Mouse (Mus musculus) adrenal gland, adult (tissue): ENCODE results near the gene Zfp692.
A peak's percentile ranks its signal among the peaks of the same experiment; 100 is the strongest.
"Not testable (repeated sequence)": the region's sequence is repeated elsewhere in the genome, so short reads cannot be mapped to it uniquely, and the experiment has no call there.

Source experiments
- DNase-seq, 2 experiments: peaks; one replicate each; pipeline ENCODE4 v3.0.0; 2022 to 2023; ENCODE audit warnings: low spot score in 1 of 2; ENCODE audit not compliant: inconsistent age in 2 of 2

Gene Zfp692

DNA sequence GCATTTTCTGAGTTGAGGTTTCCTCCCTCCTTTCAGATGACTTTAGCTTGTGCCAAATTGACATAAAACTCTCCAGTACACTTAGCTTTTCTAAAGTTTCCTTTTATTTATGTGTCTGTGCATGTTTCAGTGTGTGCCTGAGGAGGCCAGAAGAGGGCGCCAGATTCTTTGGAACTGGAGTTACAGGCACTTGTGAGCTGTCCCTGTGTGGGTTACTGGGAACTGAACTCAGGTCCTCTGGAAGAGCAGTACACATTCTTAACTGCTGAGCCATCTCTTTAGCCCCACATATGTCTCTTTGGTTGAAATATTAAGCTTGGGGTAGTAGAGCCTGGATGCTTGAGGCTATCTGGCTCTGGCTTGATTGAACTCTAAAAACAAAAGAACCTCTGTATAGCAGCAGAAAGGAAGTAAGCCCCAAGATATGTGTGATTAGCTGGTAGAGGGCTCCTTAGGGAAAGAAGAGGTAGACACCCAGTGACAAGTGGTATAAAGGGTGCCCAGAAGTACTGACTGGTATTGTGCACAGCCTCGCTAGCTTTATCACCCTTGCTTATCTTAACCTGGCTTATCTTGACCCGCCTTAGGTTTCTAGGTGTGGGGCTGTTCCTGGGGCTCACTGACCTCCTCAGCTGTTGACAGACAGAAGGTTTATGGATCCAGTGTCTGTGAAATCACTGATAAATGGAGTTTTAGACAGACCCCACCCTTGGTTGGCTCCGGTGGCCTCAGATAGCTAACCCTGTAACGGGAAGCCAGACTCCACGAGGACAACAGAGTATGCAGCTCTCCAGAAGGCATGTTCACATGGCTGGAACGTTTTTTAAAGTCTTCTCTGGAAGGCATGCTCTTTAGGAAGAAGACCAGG is 46.0 kb downstream of the Zfp692 start:
- DNase-seq = no peak

- no peak for DNase-seq
Observed at GRCm38 (mm10) chr11:58353709-58354108, 46.8 kb downstream of the Zfp692 start.

- DNase-seq = no peak
Observed at GRCm38 (mm10) chr11:58354476-58354875, 47.6 kb downstream of the Zfp692 start.

DNA sequence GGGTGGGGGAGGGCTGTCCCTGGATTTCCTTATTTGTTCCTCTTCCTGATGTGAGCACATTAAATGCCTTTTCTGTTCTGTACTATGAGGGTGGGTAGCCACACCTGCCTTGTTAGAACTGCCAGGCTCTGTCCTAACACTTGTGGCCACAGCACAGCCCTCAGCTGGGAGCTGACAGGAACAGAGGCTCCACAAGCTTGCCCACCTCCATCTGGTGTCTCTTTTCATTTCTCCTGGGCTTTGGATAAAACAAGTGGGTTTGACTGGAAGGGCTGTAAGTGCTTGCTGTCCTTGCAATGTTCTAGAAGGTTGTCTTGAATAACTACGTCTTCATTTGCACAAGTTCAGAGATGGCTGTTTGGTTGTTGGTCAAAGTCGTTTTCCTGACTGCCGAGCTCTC is 48.1 kb downstream of the Zfp692 start:
- DNase-seq = no peak

DNA sequence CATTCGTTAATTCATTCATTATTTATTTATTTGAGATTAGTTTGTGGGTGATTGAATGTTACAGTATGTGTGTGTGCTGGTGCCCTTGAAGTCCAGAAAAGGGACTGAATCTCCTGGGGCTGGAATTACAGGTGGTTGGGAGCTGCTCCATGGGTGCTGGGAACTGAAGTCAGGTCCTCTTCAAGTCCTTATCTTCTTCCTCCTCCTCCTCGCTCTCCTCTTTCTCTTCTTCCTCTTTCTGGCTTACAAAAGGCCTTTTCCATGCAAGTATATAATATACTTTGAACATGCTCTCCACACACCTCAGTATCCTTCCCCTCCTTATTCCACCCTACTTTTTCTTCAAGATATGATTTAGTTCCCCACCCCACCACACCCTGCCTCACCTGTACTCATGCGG is 50.2 kb downstream of the Zfp692 start:
- no peak for DNase-seq

DNA sequence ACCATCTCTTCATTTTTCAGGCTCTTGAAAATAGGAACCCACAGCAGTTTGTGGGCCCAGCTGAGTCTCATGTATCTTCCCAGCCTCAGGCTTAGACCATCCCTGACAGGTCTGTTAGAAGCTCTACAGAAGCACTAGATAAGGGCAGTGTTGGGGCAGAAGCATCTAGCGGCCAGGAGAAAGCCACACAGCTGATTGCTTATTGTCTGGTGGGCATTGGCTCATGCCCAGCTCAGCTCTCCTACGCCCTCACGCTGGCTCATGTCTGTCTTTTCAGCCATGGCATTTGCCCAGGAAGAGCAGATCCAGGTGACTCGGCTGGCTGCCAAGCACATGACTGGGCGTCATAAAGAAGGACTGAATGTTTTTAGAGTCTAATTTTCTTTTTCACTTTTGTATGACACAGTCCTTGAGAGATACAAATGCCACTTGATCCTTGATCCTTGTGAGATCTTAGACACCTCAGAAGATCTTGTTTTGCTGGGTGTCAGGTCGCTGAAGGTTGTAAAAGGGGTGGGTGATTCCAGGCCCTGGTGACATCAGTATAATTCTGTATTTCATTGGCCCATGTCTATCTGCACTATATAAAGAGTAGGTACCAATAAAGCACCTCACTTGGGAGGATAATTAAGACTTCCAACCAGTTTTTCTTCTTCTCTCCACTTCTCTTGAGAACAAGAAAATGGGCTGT is 51.1 kb downstream of the Zfp692 start:
- peak in 1 of 2 experiments; percentile 26 for DNase-seq

DNA sequence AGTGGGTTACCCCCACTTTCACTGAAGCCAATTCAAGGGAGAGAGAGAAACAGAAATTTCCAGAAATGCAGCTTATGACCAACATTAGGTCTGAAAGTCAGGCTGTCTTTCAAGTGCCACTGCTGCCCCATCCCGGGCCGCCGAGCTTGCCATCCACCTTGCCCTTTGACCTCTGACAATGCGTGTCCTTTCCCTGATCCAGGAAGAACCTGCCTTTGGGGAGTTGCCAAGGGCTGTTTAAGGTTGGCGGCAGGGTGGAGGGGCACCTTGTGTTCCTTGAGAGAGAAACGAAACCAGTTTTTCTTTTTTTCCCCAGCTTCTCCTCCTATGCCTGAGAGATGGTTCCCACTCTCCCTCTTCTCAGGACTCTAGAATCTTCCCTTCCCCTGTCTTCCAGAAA is 55.7 kb downstream of the Zfp692 start:
- not testable (repeated sequence) for DNase-seq
